Mouse (Mus musculus): ENCODE data around the gene Nynrin.

Nynrin gene

GRCm38 (mm10) chr14:55853621-55854285, at the start of gene Nynrin:
Nynrin (plus strand) TSS chr14:55854010.
- in situ Hi-C loops (cut with MboI, MseI) = no loop called here

GRCm38 (mm10) chr14:55814885-55815284, 38.9 kb upstream of the Nynrin start:
- in situ Hi-C loops (cut with MboI, MseI) = no loop called here

DNA sequence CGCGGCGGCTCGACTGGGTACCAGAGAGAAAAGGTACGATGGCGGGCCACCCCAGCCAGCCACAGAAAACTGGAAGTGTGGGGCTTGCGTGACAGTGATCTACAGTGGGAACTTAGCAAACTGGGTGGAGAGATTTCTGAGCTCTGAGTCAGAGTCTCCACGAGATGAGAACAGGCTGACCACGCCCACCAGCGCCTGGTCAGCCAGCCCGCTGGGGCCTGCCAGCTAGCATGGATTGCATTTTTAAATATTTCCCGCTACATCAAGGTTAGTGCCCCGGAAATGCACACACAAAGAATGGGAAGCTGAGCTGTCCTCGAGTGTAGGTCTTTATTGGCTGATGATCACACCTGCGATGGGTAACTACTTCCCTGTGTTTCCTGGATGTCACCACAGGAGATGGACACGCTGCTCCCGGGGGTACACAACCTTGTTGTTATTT, 38.5 kb upstream of the Nynrin start:
- in situ Hi-C loops (cut with MboI, MseI) = no loop called here

DNA sequence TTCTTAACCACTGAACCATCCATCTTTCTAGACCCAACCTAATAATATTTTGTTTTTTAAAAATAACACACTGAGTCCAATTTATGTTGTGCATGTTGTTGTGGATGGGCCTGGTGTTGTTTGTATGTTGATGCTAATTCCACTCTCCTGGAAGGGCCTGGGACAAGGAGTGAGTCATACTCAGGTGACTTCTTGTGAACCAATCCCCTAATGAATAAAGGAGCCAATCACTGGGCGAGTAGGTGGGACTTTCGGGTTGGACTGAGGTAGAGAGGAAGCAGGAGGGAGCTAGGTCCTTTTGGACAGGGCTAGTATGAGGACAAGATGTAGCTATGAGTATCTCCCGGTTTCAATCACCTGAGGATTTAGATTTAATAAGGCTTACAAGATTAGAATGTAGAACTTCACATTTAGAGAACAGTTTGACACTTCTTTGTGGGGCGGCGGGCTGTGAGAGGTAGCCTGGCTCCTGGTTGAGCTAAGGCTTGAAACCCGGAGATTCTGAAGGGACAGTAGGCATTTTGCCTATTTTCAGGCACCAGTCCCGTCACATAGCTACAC, 33.9 kb upstream of the Nynrin start:
- in situ Hi-C loops (cut with MboI, MseI) = loop anchor here (5.0 kb wide), 1 partner anchor 102 kb away; no protein-coding TSS in a partner anchor

- in situ Hi-C loops (cut with MboI, MseI) = loop anchor here (5.0 kb wide), 1 partner anchor 102 kb away; no protein-coding TSS in a partner anchor
Measured at GRCm38 (mm10) chr14:55820576-55820975, 33.2 kb upstream of the Nynrin start.

DNA sequence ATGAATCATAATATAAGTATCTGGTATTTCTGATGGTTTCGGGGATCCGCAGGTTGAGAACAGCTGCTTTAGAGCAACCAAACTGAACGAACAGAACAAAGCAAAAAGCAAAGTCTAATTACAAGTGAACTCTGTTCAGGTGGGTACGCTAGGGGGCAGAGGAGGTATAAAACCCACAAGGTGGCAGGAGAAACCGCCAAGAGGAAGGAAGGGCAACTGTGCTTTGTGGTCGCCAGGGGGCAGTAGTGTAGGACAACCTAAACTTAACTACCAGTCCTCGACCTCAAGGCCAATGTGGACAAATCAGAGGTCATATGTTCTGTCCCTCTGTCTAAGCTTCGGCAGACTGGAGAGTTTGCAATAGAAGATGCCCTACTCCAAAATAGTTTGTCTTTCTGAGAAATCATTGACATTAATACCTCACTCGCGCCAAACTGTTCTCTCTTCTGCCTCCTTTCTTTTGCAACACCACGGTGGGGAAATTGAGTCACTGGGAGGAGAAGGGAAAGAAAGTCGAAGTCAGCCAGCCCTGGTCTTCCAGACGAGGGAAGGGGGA, 31.3 kb upstream of the Nynrin start:
- in situ Hi-C loops (cut with MboI, MseI) = loop anchor here (5.0 kb wide), 1 partner anchor 100 kb away; no protein-coding TSS in a partner anchor

DNA sequence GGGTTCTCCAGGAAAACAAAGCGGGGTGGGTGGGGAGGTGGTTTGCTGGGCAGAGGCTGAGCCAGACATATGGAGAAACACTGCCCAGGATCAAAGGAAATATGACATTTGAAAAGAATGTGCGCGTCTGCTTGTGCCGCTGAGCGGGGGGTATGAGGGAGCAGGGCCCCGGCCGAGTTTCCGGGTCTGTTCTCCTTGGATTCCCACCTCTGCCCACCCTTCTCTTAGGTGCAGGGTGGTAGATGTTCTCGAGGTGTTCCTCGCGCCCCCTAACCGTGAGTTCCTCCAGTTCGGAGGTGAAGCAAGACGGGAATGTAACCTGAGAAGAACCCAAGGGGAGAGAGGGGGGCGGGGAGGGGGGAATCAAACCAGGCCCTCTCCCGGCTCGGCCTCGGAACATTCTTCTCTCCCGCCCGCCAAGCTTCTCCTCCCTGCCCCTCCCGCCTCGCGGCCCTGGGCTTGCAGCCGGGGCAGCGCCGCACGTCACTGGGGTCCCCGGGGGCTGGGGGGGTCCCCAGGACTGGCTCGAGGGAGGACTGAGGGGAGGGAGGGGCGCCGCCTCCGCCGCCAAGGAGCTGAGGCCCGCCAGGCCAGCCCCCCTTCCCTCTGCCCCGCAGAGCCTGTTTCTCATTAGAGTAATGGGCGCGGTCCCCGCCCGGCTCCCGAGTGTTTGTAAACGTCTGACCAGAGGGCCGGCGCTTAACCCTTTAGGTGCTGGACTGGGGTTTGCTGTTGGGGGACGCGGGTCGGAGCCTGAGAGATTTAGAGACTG, 30.6 kb upstream of the Nynrin start, which contains the start of gene Nfatc4:
TSS of gene Nfatc4 (plus strand) at position 154 of the 772 bp plus-strand sequence.
- in situ Hi-C loops (cut with MboI, MseI) = loop anchor here (5.0 kb wide), 1 partner anchor 99 kb away; no protein-coding TSS in a partner anchor

DNA sequence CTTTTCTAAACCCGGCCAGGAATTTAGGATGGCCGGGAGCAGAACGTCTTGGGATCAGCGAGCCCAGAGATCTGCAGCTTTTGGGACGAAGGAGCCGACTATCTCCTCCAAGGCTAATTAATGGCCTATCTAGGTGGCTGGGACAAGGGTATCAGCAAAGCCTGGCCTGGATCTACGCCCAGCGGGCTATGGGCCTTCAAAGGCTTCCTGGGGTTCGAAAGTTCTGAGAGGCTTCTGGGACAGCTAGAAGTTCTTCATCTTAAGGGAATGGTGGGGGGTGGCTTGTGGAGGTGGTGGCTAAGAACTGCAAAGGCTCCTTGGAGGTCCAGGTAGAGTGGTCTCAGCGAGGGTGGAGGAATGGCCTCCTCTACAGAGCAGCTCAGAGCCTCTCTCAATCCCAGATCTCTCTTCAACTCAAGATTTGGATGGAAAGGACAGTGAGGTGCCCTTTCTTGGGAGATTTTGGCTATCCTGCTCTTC, 29.8 kb upstream of the Nynrin start:
- in situ Hi-C loops (cut with MboI, MseI) = loop anchor here (5.0 kb wide), 1 partner anchor 98 kb away; no protein-coding TSS in a partner anchor

GRCm38 (mm10) chr14:55824481-55825215, 29.2 kb upstream of the Nynrin start:
- in situ Hi-C loops (cut with MboI, MseI) = loop anchor here (5.0 kb wide), 1 partner anchor 98 kb away; no protein-coding TSS in a partner anchor

DNA sequence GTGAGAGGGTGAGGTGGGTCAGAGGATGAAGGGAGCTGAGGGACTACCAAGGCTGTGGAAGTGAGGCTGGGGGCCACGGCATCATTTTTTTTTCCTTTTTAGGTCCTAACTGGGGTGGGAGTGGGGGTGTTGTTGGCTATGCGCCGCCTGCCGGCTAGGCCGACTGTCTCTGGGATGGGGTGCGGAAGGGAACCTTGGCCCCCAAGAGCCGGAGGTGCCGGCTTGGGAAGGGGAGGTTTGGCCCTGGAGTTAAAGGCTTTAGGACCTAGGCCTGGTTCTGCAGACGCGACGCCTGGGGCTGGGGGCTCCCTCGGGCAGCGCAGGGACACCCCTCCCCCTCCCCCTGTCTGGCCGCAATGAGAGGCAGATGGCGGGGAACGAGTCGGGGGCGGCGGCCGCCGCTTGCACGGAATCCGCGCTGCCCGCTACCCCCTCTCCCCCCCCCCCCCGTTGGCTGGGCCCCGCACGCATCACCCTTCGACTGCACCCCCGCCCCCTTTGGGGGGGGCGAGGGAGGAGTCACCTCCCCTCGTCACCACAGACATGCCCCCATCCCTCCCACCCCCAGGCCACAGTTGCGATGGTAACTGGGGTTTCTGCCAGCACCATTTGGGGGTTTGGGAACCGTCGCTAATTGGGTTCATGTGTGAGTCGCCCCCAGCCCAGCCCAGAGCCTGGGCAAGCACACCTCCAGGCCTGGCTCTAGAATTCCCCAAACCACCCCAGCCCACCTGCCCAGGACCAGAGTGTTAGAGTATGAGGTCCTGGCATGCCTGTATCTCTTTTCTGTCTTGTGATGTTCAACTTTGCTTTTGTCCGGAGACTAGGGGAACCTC, 28.4 kb upstream of the Nynrin start:
- in situ Hi-C loops (cut with MboI, MseI) = no loop called here

DNA sequence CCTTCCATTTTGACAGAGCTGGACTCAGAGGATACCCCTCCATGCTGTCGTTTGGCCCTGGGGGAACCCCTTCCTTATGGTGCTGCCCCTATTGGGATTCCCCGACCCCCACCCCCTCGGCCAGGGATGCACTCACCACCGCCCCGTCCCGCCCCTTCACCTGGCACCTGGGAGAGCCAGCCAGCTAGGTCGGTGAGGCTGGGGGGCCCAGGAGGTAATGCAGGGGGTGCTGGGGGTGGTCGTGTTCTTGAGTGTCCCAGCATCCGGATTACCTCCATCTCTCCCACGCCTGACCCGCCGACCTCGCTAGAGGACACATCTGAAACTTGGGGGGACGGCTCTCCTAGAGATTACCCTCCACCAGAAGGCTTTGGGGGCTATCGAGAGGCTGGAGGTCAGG, 27.7 kb upstream of the Nynrin start:
- in situ Hi-C loops (cut with MboI, MseI) = no loop called here

DNA sequence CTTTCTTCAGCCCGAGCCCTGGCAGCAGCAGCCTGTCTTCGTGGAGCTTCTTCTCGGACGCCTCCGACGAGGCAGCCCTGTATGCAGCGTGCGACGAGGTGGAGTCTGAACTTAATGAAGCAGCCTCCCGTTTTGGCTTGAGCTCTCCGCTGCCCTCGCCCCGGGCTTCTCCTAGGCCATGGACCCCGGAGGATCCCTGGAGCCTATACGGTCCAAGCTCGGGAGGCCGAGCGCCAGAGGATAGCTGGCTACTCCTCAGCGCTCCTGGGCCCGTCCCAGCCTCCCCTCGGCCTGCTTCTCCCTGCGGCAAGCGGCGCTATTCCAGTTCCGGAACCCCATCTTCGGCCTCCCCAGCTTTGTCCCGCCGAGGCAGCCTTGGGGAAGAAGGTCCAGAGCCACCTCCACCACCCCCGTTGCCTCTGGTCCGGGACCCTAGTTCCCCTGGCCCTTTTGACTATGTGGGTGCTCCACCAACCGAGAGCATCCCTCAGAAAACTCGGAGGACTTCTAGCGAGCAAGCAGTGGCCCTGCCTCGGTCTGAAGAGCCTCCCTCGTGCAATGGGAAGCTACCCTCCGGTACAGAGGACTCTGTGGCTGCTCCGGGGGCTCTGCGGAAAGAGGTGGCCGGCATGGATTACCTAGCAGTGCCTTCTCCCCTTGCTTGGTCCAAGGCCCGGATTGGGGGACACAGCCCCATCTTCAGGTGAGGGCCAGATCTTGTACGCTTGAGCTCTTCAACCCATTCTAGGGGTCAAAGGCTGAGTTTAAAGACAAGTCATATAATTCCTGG, 27.1 kb upstream of the Nynrin start:
- in situ Hi-C loops (cut with MboI, MseI) = no loop called here

DNA sequence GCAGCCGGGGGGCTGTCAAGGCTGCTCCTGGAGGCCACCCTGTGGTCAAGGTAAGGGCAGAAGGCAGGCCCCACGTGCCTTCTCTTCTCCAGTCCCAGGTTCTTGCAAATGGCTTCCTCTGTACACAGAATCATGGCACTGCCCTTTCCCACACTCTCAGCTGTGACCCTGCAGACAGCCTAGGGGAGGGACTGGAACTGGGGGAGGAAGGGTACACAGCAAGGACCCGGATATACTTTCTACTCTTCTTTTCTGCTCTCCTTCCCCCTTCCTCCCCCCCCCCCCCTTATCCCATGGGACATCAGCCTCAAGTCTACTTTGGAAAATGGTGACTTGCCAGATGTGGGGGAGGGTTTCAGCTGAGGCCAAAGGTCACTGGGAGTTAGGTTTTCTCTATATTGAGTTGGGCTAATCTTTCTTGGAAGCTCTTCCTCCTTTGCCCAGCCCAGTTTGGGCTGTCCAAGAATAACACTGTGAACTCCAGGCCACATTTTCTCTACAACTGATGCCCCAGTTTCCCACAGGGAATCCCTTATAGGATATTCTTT, 25.0 kb upstream of the Nynrin start:
- in situ Hi-C loops (cut with MboI, MseI) = no loop called here

- in situ Hi-C loops (cut with MboI, MseI) = loop anchor here (5.0 kb wide), 1 partner anchor 53 kb away; no protein-coding TSS in a partner anchor
Measured at GRCm38 (mm10) chr14:55829854-55830253, 24.0 kb upstream of the Nynrin start.

- in situ Hi-C loops (cut with MboI, MseI) = loop anchor here (5.0 kb wide), 1 partner anchor 53 kb away; no protein-coding TSS in a partner anchor
Measured at GRCm38 (mm10) chr14:55830331-55830730, 23.5 kb upstream of the Nynrin start.

DNA sequence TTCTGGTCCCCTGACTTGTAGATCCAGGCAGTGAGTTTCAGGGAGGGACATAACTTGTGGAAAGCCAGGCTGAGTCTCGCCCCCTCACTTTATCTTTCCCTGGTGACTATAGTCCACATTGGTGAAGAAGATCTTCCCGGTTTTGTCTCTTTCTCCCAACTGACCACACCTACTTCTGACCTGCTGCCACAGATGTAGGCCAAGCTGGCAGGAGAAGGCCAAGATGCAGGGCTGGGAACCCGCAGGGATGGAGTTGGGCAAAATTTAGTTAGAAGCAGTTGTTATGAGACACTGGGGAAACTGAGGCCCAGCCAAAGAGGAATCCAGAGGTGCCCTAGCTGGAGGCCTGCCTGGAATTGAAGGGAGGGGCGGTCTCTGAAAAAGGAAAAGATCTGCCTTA, 20.7 kb upstream of the Nynrin start:
- in situ Hi-C loops (cut with MboI, MseI) = loop anchor here (5.0 kb wide), 1 partner anchor 56 kb away; no protein-coding TSS in a partner anchor

DNA sequence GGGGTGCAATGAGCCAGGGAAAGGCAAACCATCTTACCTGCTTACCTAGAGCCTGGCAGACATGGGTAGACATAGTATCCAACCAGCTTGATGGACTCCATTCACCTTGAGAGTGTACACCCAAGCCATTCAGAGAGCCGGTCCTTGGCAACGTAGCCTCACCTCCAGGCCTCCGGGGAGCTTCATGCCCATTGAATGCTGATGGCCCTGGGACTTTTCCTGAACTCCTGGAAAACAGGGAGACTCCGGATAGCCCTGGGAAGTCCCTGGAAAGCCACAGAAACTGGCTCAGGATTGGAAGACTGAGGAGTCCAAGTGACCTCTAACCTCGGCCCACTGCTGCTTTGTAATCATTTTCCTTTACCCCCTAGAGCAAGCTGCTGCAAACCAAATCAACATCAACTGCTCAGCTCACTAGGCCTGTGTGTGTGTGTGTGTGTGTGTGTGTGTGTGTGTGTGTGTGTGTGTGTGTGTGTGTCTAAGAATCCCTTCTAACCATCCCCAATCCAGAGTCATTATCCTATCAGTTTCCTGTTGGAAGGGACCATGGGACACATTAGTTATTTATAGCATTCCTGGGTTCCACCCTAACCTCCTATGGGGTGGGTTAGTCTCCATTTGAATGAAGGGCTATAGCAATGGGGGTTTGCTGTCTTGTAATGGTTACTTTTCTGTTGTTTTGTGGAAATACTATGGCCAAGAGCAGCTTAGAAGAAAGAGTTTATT, 18.8 kb upstream of the Nynrin start:
- in situ Hi-C loops (cut with MboI, MseI) = loop anchor here (5.0 kb wide), 1 partner anchor 58 kb away; no protein-coding TSS in a partner anchor

- in situ Hi-C loops (cut with MboI, MseI) = no loop called here
Measured at GRCm38 (mm10) chr14:55838312-55838711, 15.5 kb upstream of the Nynrin start.
